Mouse (Mus musculus): ENCODE data around the gene Zfp760. TPM values are rescaled to one million over a fixed set of nuclear protein-coding genes. Genes with fewer than 3 reads are reported as not detected.
"Not testable (repeated sequence)": the region's sequence is repeated elsewhere in the genome, so short reads cannot be mapped to it uniquely, and the experiment has no call there.

Zfp760 gene
- total and polyA plus RNA-seq, 2 experiments from 2014 or later, result 6.3 to 10.5 TPM

- ATAC-seq (no peak), DNase-seq (no peak)
- Histone ChIP-seq H3K27ac (ENCODE audit: low read depth, low read length) (no peak overlapping the region), H3K4me1 (ENCODE audit: insufficient read depth) (no peaks in the 10 kb centered on the region), H3K9ac (no peak overlapping the region), H3K4me3 (ENCODE audit: low read depth, low read length) (no peak overlapping the region), H3K36me3 (ENCODE audit: insufficient read depth) (no peaks in the 10 kb centered on the region), H3K9me3 (ENCODE audit: low read length) (no peaks in the 10 kb centered on the region), H3K27me3 (ENCODE audit: insufficient read depth, low read length) (no peaks in the 10 kb centered on the region), H3K4me2 (ENCODE audit: low read depth) (no peak overlapping the region)
- 54% methylated on average over 5 of the region's 5 CpGs for WGBS
- TF ChIP-seq CTCF (IDR thresholded peaks at IDR 0.05; ENCODE audit: low read depth), result no peak
Observed at GRCm38 (mm10) chr17:21702281-21703240, 5.0 kb upstream of the Zfp760 start.

DNA sequence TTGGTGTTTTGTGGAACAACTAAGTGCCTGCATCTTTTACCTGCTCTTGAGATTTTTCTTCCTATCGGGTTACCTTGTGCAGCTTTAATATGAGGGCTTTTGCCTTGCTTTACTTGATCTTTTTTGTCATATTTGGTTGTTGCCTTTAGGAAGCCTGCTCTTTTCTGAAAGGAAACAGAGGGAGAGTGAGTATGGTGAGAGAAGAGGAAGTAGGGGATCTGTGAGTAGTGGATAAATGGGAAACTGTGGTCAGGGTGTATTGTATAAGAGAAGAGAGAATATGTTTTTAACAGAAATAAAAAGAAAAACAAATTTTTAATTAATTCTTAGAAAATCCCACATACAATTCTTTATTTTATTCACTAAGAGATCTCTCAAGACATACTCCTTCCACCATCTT, 4.1 kb upstream of the Zfp760 start:
- Histone ChIP-seq H3K9ac (no peak overlapping the region), H3K27me3 (ENCODE audit: insufficient read depth, low read length) (no peaks in the 10 kb centered on the region), H3K9me3 (ENCODE audit: low read length) (no peaks in the 10 kb centered on the region), H3K36me3 (ENCODE audit: insufficient read depth) (no peaks in the 10 kb centered on the region), H3K4me1 (ENCODE audit: insufficient read depth) (peaks cover 2% of the 10 kb centered on the region; the same call in 1 of the 2 replicates), H3K27ac (ENCODE audit: low read depth, low read length) (no peak overlapping the region), H3K4me3 (ENCODE audit: low read depth, low read length) (no peak overlapping the region), H3K4me2 (ENCODE audit: low read depth) (no peak overlapping the region)
- no peak for TF ChIP-seq CTCF (IDR thresholded peaks at IDR 0.05; ENCODE audit: low read depth)
- ATAC-seq, result no peak
- WGBS, result 93% methylated on average over 1 of the region's 1 CpGs
- DNase-seq, result no peak

DNA sequence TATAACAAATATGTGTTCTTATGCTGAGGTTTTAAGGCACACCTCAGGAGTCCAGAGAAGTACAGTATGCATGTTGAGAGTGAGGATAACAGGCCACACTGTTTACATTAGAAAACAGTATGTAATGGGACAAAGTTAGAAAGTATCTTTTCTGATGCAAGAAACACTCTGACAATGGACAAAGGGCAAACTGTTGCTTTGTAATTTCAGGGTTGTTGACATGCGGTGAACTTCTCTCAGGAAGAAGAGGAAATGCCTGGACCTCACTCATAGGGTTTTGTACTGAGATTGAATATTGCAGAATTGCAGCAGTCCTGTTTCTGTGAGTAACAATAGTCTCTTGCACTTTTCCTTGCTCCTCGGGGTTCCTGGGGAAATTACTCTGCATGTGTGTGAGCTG, 860 bp downstream of the Zfp760 start:
- H3K27ac ChIP-seq (ENCODE audit: low read depth, low read length), result no peak overlapping the region
- H3K4me1 ChIP-seq (ENCODE audit: insufficient read depth), result peaks cover 3% of the 10 kb centered on the region; the same call in 1 of the 2 replicates
- TF ChIP-seq CTCF (IDR thresholded peaks at IDR 0.05; ENCODE audit: low read depth), result no peak
- DNase-seq, result no peak
- peak overlapping the region; percentile 62 for H3K4me2 ChIP-seq (ENCODE audit: low read depth)
- H3K9me3 ChIP-seq (ENCODE audit: low read length), result no peaks in the 10 kb centered on the region
- peaks cover 10% of the 10 kb centered on the region; the same call in 1 of the 2 replicates for H3K36me3 ChIP-seq (ENCODE audit: insufficient read depth)
- H3K4me3 ChIP-seq (ENCODE audit: low read depth, low read length), result peak overlapping the region; percentile 46
- ATAC-seq, result no peak
- WGBS, result 23% methylated on average over 2 of the region's 2 CpGs
- H3K9ac ChIP-seq, result peak overlapping the region; percentile 7; the same call in 1 of the 2 replicates
- no peaks in the 10 kb centered on the region for H3K27me3 ChIP-seq (ENCODE audit: insufficient read depth, low read length)

GRCm38 (mm10) chr17:21730495-21730894, 23.0 kb downstream of the Zfp760 start, which contains the start of gene Zfp229:
TSS of gene Zfp229 (plus strand) at chr17:21730795.
- not testable (repeated sequence) for H3K27me3 ChIP-seq (ENCODE audit: insufficient read depth, low read length); H3K9me3 ChIP-seq (ENCODE audit: low read length); H3K4me1 ChIP-seq (ENCODE audit: insufficient read depth); DNase-seq; H3K4me2 ChIP-seq (ENCODE audit: low read depth); H3K4me3 ChIP-seq (ENCODE audit: low read depth, low read length); H3K9ac ChIP-seq; H3K36me3 ChIP-seq (ENCODE audit: insufficient read depth); ATAC-seq; H3K27ac ChIP-seq (ENCODE audit: low read depth, low read length)
- WGBS, result 98% methylated on average over 7 of the region's 22 CpGs

GRCm38 (mm10) chr17:21733049-21733448, 25.5 kb downstream of the Zfp760 start:
- Histone ChIP-seq H3K9me3 (ENCODE audit: low read length) (no peaks in the 10 kb centered on the region), H3K27ac (ENCODE audit: low read depth, low read length) (peak overlapping the region; percentile 79; the same call in 1 of the 2 replicates), H3K36me3 (ENCODE audit: insufficient read depth) (peaks cover 11% of the 10 kb centered on the region; the same call in 1 of the 2 replicates), H3K9ac (peak overlapping the region; percentile 80; the same call in 1 of the 2 replicates), H3K4me2 (ENCODE audit: low read depth) (peak overlapping the region; percentile 59), H3K4me3 (ENCODE audit: low read depth, low read length) (peak overlapping the region; percentile 72), H3K27me3 (ENCODE audit: insufficient read depth, low read length) (no peaks in the 10 kb centered on the region), H3K4me1 (ENCODE audit: insufficient read depth) (0 out of 2 replicates have a peak, but pooled peaks cover 8% of the 10 kb centered on the region)
- 83% methylated on average over 4 of the region's 4 CpGs for WGBS
- DNase-seq (no peak), ATAC-seq (no peak)
- TF ChIP-seq CTCF (IDR thresholded peaks at IDR 0.05; ENCODE audit: low read depth), result no peak

GRCm38 (mm10) chr17:21733529-21734031, 26.0 kb downstream of the Zfp760 start:
- H3K9me3 ChIP-seq (ENCODE audit: low read length), result no peaks in the 10 kb centered on the region
- H3K4me3 ChIP-seq (ENCODE audit: low read depth, low read length), result peak overlapping the region; percentile 72
- peak; percentile 57 for TF ChIP-seq CTCF (IDR thresholded peaks at IDR 0.05; ENCODE audit: low read depth)
- peaks cover 13% of the 10 kb centered on the region; the same call in 1 of the 2 replicates for H3K36me3 ChIP-seq (ENCODE audit: insufficient read depth)
- peak overlapping the region; percentile 80 for H3K9ac ChIP-seq
- 2% methylated on average over 27 of the region's 27 CpGs for WGBS
- H3K27ac ChIP-seq (ENCODE audit: low read depth, low read length), result peak overlapping the region; percentile 79
- peak; percentile 99 for ATAC-seq
- H3K27me3 ChIP-seq (ENCODE audit: insufficient read depth, low read length), result no peaks in the 10 kb centered on the region
- H3K4me1 ChIP-seq (ENCODE audit: insufficient read depth), result 0 out of 2 replicates have a peak, but pooled peaks cover 8% of the 10 kb centered on the region
- DNase-seq, result peak; percentile 82
- H3K4me2 ChIP-seq (ENCODE audit: low read depth), result peak overlapping the region; percentile 59

DNA sequence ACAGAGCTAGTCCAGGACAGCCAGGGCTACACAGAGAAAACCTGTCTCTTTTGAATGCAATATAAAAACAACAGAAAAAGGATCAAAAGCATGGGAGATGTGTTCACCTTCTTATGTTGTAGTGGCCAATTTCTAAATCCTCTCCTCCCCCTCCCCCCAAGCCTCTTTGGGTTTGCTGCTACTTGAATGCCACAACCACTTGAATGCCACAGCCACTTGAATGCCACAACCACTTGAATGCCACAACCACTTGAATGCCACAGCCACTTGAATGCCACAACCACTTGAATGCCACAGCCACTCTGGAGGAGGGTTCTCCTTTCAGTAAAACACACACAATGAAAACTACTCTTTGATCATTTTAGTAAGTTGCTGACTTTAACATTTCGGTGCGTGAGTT, 45.2 kb downstream of the Zfp760 start:
- DNase-seq (no peak), ATAC-seq (no peak)
- 29% methylated on average over 2 of the region's 2 CpGs for WGBS
- no peak for TF ChIP-seq CTCF (IDR thresholded peaks at IDR 0.05; ENCODE audit: low read depth)
- Histone ChIP-seq H3K9ac (no peak overlapping the region), H3K9me3 (ENCODE audit: low read length) (no peaks in the 10 kb centered on the region), H3K4me3 (ENCODE audit: low read depth, low read length) (no peak overlapping the region), H3K4me1 (ENCODE audit: insufficient read depth) (no peaks in the 10 kb centered on the region), H3K36me3 (ENCODE audit: insufficient read depth) (peaks cover 2% of the 10 kb centered on the region; the same call in 1 of the 2 replicates), H3K4me2 (ENCODE audit: low read depth) (no peak overlapping the region), H3K27ac (ENCODE audit: low read depth, low read length) (no peak overlapping the region), H3K27me3 (ENCODE audit: insufficient read depth, low read length) (no peaks in the 10 kb centered on the region)

All from forebrain, postnatal 0 days (tissue).